Mouse (Mus musculus): ENCODE data around the gene Crybg1. TPM values are rescaled to one million over a fixed set of nuclear protein-coding genes. Genes with fewer than 3 reads are reported as not detected.
A peak's percentile ranks its signal among the peaks of the same experiment; 100 is the strongest.

Crybg1 gene
- total and polyA plus RNA-seq, 2 experiments from 2014 or later: 0.15 to 1.0 TPM

GRCm38 (mm10) chr10:43964943-43965342, 183.7 kb downstream of the Crybg1 start:
- no peak for DNase-seq (ENCODE audit: low spot score)
- TF ChIP-seq CTCF (IDR thresholded peaks at IDR 0.05): no peak
- WGBS: 70% methylated on average over 2 of the region's 2 CpGs
- Histone ChIP-seq H3K4me3 (ENCODE audit: low read depth, low read length) (no peak overlapping the region), H3K9ac (replicated peaks; ENCODE audit: low read length, poor library complexity, severe bottlenecking) (no peak overlapping the region), H3K4me1 (ENCODE audit: insufficient read depth, low read length) (no peaks in the 10 kb centered on the region), H3K27me3 (ENCODE audit: insufficient read depth, low read length) (no peaks in the 10 kb centered on the region), H3K36me3 (ENCODE audit: insufficient read depth, low read length) (no peaks in the 10 kb centered on the region), H3K4me2 (ENCODE audit: low read depth, low read length, poor library complexity, severe bottlenecking) (no peak overlapping the region), H3K9me3 (ENCODE audit: low read length) (0 out of 2 replicates have a peak, but pooled peaks cover 3% of the 10 kb centered on the region), H3K27ac (ENCODE audit: low read depth, low read length) (no peak overlapping the region)
- ATAC-seq (ENCODE audit: low FRiP score): no peak

GRCm38 (mm10) chr10:43953942-43954341, 194.7 kb downstream of the Crybg1 start:
- Histone ChIP-seq H3K4me2 (ENCODE audit: low read depth, low read length, poor library complexity, severe bottlenecking) (no peak overlapping the region), H3K36me3 (ENCODE audit: insufficient read depth, low read length) (0 out of 2 replicates have a peak, but pooled peaks cover 3% of the 10 kb centered on the region), H3K4me3 (ENCODE audit: low read depth, low read length) (no peak overlapping the region), H3K27ac (ENCODE audit: low read depth, low read length) (no peak overlapping the region), H3K4me1 (ENCODE audit: insufficient read depth, low read length) (no peaks in the 10 kb centered on the region), H3K27me3 (ENCODE audit: insufficient read depth, low read length) (no peaks in the 10 kb centered on the region), H3K9ac (replicated peaks; ENCODE audit: low read length, poor library complexity, severe bottlenecking) (no peak overlapping the region), H3K9me3 (ENCODE audit: low read length) (no peaks in the 10 kb centered on the region)
- DNase-seq (ENCODE audit: low spot score): peak; percentile 80
- TF ChIP-seq CTCF (IDR thresholded peaks at IDR 0.05): peak; percentile 98
- peak; percentile 28 for ATAC-seq (ENCODE audit: low FRiP score)

GRCm38 (mm10) chr10:43945435-43945834, 203.2 kb downstream of the Crybg1 start:
- WGBS: 75% methylated on average over 4 of the region's 4 CpGs
- Histone ChIP-seq H3K27me3 (ENCODE audit: insufficient read depth, low read length) (no peaks in the 10 kb centered on the region), H3K4me3 (ENCODE audit: low read depth, low read length) (no peak overlapping the region), H3K4me2 (ENCODE audit: low read depth, low read length, poor library complexity, severe bottlenecking) (no peak overlapping the region), H3K9me3 (ENCODE audit: low read length) (no peaks in the 10 kb centered on the region), H3K4me1 (ENCODE audit: insufficient read depth, low read length) (no peaks in the 10 kb centered on the region), H3K27ac (ENCODE audit: low read depth, low read length) (no peak overlapping the region), H3K36me3 (ENCODE audit: insufficient read depth, low read length) (peaks cover 7% of the 10 kb centered on the region; the same call in 1 of the 2 replicates), H3K9ac (replicated peaks; ENCODE audit: low read length, poor library complexity, severe bottlenecking) (no peak overlapping the region)
- no peak for TF ChIP-seq CTCF (IDR thresholded peaks at IDR 0.05)
- no peak for DNase-seq (ENCODE audit: low spot score)
- no peak for ATAC-seq (ENCODE audit: low FRiP score)

GRCm38 (mm10) chr10:43943736-43944135, 204.9 kb downstream of the Crybg1 start:
- Histone ChIP-seq H3K36me3 (ENCODE audit: insufficient read depth, low read length) (peaks cover 2% of the 10 kb centered on the region; the same call in 1 of the 2 replicates), H3K4me1 (ENCODE audit: insufficient read depth, low read length) (no peaks in the 10 kb centered on the region), H3K4me3 (ENCODE audit: low read depth, low read length) (no peak overlapping the region), H3K4me2 (ENCODE audit: low read depth, low read length, poor library complexity, severe bottlenecking) (no peak overlapping the region), H3K27me3 (ENCODE audit: insufficient read depth, low read length) (no peaks in the 10 kb centered on the region), H3K9me3 (ENCODE audit: low read length) (no peaks in the 10 kb centered on the region), H3K27ac (ENCODE audit: low read depth, low read length) (no peak overlapping the region), H3K9ac (replicated peaks; ENCODE audit: low read length, poor library complexity, severe bottlenecking) (no peak overlapping the region)
- ATAC-seq (ENCODE audit: low FRiP score) (no peak), DNase-seq (ENCODE audit: low spot score) (no peak)
- 35% methylated on average over 4 of the region's 4 CpGs for WGBS
- 0 out of 2 replicates have a peak, but pooled peaks have one; percentile 16 for TF ChIP-seq CTCF (IDR thresholded peaks at IDR 0.05)

- WGBS: 85% methylated on average over 6 of the region's 6 CpGs
- Histone ChIP-seq H3K27me3 (ENCODE audit: insufficient read depth, low read length) (no peaks in the 10 kb centered on the region), H3K9me3 (ENCODE audit: low read length) (no peaks in the 10 kb centered on the region), H3K9ac (replicated peaks; ENCODE audit: low read length, poor library complexity, severe bottlenecking) (no peak overlapping the region), H3K4me2 (ENCODE audit: low read depth, low read length, poor library complexity, severe bottlenecking) (no peak overlapping the region), H3K36me3 (ENCODE audit: insufficient read depth, low read length) (peaks cover 2% of the 10 kb centered on the region; the same call in 1 of the 2 replicates), H3K4me1 (ENCODE audit: insufficient read depth, low read length) (no peaks in the 10 kb centered on the region), H3K27ac (ENCODE audit: low read depth, low read length) (no peak overlapping the region), H3K4me3 (ENCODE audit: low read depth, low read length) (no peak overlapping the region)
- ATAC-seq (ENCODE audit: low FRiP score) (no peak), DNase-seq (ENCODE audit: low spot score) (no peak)
- TF ChIP-seq CTCF (IDR thresholded peaks at IDR 0.05): no peak
Measured at GRCm38 (mm10) chr10:43939136-43939662, 209.5 kb downstream of the Crybg1 start.

- TF ChIP-seq CTCF (IDR thresholded peaks at IDR 0.05): no peak
- Histone ChIP-seq H3K9me3 (ENCODE audit: low read length) (no peaks in the 10 kb centered on the region), H3K9ac (replicated peaks; ENCODE audit: low read length, poor library complexity, severe bottlenecking) (no peak overlapping the region), H3K4me3 (ENCODE audit: low read depth, low read length) (no peak overlapping the region), H3K27me3 (ENCODE audit: insufficient read depth, low read length) (no peaks in the 10 kb centered on the region), H3K4me2 (ENCODE audit: low read depth, low read length, poor library complexity, severe bottlenecking) (no peak overlapping the region), H3K4me1 (ENCODE audit: insufficient read depth, low read length) (no peaks in the 10 kb centered on the region), H3K36me3 (ENCODE audit: insufficient read depth, low read length) (peaks cover 15% of the 10 kb centered on the region), H3K27ac (ENCODE audit: low read depth, low read length) (no peak overlapping the region)
- DNase-seq (ENCODE audit: low spot score) (no peak), ATAC-seq (ENCODE audit: low FRiP score) (no peak)
- 62% methylated on average over 5 of the region's 5 CpGs for WGBS
Measured at GRCm38 (mm10) chr10:43928596-43928995, 220.1 kb downstream of the Crybg1 start.

Measured in midbrain, postnatal 0 days (tissue).